Mouse (Mus musculus): ENCODE data around the gene Otx2. TPM values are rescaled to one million over a fixed set of nuclear protein-coding genes. Genes with fewer than 3 reads are reported as not detected.

The Otx2 gene
- polyA plus RNA-seq, 1 experiment: not detected

DNA sequence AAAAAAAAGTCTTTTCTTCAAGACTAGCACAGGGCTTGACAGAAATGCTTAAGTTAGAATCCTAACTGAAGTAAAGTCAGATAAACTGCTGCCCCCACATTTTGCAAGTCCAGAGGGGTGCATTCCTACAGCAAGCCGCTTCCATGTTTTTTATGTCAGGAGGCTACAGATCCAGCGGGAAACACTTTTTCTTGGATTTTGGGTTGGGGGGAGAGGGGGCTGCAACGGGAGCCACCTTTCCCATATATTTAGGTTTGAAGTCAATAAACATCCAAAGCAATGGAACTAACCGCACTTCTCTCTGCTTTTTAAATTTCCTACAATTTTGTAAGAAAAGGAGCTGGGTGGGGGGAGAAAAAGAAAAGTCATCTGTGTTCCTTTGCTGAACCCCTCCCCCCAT lies 10.1 kb downstream of the Otx2 start:
- Histone ChIP-seq H3K4me3 (replicated peaks; ENCODE audit: extremely low read depth, low read depth, low read length) (no peak overlapping the region), H3K4me1 (ENCODE audit: control insufficient read depth, insufficient read depth, low read length) (no peaks in the 10 kb centered on the region; the same call in 1 of the 2 replicates)
- TF ChIP-seq CTCF (IDR thresholded peaks at IDR 0.05; ENCODE audit: insufficient read depth, low read length) (no peak), POLR2A (IDR thresholded peaks at IDR 0.05; ENCODE audit: borderline replicate concordance, extremely low read depth, low read depth, low read length) (no peak)
- WGBS: 8% methylated on average over 4 of the region's 4 CpGs
- no peak for DNase-seq

DNA sequence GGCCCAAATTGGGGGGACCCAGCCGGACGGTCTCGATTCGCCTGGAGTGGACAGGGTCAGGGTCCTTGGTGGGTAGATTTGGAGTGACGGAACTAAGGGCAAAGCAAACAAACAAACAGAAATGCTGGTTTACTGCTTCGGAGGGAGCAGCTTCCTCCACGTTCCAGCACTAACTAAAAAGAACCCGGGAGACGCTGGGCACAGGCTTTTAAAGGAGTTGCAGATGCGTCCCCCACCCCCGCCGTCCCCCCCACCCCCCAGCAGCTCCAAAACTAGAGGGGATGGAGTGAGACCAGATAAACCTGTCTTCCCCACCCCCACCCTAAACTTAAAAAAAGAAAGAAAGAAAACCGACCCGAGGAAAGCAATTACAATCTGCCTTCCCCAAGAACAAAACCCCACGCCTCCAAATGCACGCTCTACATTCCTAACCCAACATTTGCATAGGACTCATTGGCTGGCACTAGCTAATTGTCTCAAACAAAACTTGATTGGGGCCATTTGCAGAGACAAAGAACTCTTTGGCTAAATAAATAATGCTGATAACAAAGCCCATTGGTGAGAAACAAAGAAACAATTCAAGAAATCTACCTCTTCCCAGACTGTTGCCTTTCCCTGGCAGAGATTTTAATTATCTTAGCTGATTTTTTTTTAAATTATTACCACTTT lies 10.9 kb downstream of the Otx2 start:
- Histone ChIP-seq H3K4me3 (replicated peaks; ENCODE audit: extremely low read depth, low read depth, low read length) (no peak overlapping the region), H3K4me1 (ENCODE audit: control insufficient read depth, insufficient read depth, low read length) (no peaks in the 10 kb centered on the region; the same call in 1 of the 2 replicates)
- DNase-seq: no peak
- TF ChIP-seq POLR2A (IDR thresholded peaks at IDR 0.05; ENCODE audit: borderline replicate concordance, extremely low read depth, low read depth, low read length) (no peak), CTCF (IDR thresholded peaks at IDR 0.05; ENCODE audit: insufficient read depth, low read length) (no peak)
- WGBS: 6% methylated on average over 16 of the region's 16 CpGs

DNA sequence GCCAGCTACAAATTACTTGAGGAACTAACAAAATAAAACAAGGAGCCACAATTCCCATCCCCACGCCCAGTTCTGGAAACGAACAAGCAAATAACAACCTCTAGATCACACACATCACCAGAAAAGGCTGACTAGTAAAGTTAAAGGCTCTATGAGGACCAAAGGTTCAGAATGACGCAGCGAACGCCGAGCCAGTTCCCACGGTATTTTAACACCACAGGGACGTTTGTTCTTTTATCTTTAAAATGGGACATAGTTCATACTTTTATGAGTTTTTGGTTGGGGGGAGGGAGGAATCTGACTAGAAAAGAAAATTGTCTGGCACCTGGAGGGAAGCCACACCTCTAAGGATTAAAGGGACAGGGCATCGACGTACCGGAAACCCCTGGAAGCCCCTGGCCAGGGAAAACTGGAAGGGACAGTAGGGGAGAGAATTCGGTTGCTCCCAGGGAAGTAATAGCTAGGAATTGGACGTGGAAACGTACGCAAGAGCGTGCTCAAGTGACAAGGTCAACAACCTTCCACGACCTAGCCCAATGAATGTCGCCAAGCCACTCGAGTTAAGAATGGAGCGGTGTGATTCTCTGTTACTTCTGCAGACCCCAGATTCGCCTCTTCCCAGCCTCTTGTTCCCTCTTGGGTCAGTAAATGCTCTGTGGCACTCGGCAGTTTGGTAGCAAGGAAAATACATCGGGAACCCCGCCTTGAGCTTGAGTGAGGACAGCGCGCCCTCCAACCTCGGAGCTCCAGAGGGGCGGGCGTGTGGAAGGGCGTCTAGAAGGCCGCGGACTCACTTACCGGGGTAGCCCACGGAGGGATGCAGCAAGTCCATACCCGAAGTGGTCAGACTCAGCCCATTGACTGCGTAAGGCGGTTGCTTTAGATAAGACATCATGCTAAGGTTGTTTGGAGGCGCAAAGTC lies 11.7 kb downstream of the Otx2 start:
- H3K4me3 ChIP-seq (replicated peaks; ENCODE audit: extremely low read depth, low read depth, low read length): no peak overlapping the region
- 7% methylated on average over 38 of the region's 38 CpGs for WGBS
- no peak for DNase-seq
- no peaks in the 10 kb centered on the region; the same call in 1 of the 2 replicates for H3K4me1 ChIP-seq (ENCODE audit: control insufficient read depth, insufficient read depth, low read length)
- TF ChIP-seq CTCF (IDR thresholded peaks at IDR 0.05; ENCODE audit: insufficient read depth, low read length) (no peak), POLR2A (IDR thresholded peaks at IDR 0.05; ENCODE audit: borderline replicate concordance, extremely low read depth, low read depth, low read length) (no peak)

DNA sequence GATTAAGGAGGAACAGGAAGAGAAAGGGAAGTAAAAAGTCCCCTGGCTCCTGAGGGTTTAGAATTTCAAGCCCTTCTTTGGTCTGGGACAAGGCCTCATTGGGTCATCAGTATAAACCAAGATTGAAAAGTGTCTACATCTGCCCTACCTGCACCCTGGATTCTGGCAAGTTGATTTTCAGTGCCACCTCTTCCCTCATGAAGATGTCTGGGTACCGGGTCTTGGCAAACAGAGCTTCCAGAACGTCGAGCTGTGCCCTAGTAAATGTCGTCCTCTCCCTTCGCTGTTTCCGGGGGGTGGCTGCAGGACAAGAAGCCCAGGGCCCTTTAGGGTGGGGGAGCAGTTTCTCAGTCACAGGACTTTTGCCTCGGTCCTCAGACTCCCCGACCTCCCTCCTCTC lies 12.5 kb downstream of the Otx2 start:
- TF ChIP-seq POLR2A (IDR thresholded peaks at IDR 0.05; ENCODE audit: borderline replicate concordance, extremely low read depth, low read depth, low read length): no peak
- TF ChIP-seq CTCF (IDR thresholded peaks at IDR 0.05; ENCODE audit: insufficient read depth, low read length): no peak
- Histone ChIP-seq H3K4me1 (ENCODE audit: control insufficient read depth, insufficient read depth, low read length) (no peaks in the 10 kb centered on the region; the same call in 1 of the 2 replicates), H3K4me3 (replicated peaks; ENCODE audit: extremely low read depth, low read depth, low read length) (no peak overlapping the region)
- DNase-seq: no peak
- WGBS: 33% methylated on average over 8 of the region's 8 CpGs

DNA sequence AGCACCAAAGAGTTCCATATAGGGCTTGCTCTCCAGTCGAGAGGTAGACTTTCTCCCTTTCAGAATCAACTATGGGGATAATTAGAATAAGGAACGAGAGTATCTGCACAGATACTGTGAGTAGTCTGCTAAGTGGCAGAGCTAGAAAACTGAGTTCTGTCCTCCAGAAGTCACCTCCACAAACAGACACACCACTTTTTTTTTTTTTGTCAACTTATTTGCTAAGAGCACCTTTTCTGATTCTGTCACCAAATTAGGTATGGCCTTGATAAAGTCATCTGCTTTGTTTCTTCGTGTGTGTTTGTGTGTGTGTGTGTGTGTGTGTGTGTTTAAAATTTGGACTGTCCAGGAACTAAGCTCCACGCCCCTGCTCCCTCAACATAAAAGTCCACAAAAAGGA lies 13.0 kb downstream of the Otx2 start:
- DNase-seq: no peak
- 59% methylated on average over 4 of the region's 4 CpGs for WGBS
- Histone ChIP-seq H3K4me1 (ENCODE audit: control insufficient read depth, insufficient read depth, low read length) (no peaks in the 10 kb centered on the region; the same call in 1 of the 2 replicates), H3K4me3 (replicated peaks; ENCODE audit: extremely low read depth, low read depth, low read length) (no peak overlapping the region)
- TF ChIP-seq POLR2A (IDR thresholded peaks at IDR 0.05; ENCODE audit: borderline replicate concordance, extremely low read depth, low read depth, low read length) (no peak), CTCF (IDR thresholded peaks at IDR 0.05; ENCODE audit: insufficient read depth, low read length) (no peak)

DNA sequence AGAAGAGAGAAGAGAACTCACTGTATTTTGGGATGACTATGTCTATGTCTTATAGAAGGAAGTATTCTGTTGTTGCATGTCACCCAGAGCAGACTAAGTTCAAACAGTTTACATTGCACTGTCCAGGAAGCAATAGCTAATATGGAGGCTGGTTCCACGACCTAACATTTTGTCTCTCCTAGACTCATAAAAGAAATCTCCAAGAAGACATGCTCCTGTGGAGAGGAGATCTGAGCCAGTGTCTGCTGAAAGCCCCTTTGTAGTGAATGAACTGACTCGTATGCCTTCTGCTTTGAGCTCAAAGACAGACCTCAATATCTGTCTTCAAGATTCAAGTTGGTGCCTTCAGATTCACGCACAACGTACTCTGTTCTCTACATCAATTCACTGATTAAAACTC lies 14.0 kb downstream of the Otx2 start:
- 66% methylated on average over 4 of the region's 4 CpGs for WGBS
- H3K4me1 ChIP-seq (ENCODE audit: control insufficient read depth, insufficient read depth, low read length): no peaks in the 10 kb centered on the region
- DNase-seq: no peak
- H3K4me3 ChIP-seq (replicated peaks; ENCODE audit: extremely low read depth, low read depth, low read length): no peak overlapping the region
- TF ChIP-seq POLR2A (IDR thresholded peaks at IDR 0.05; ENCODE audit: borderline replicate concordance, extremely low read depth, low read depth, low read length): no peak

DNA sequence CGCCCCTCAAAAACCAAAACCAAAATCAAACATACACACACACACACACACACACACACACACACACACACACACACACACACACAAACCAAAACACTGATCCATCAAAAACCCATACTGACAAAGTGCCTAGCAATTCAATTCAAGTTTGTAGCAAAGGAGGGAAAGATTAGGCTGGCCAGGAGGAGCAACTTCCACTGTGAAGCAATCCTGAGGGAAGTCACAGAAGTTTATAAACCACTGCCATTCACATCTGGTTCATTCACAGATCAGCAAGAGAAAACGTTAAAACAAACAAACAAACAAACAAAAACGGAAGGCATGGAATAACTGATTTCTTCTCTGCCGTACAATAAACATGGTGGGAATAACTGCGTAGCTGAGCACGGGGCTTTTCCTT lies 16.4 kb downstream of the Otx2 start:
- TF ChIP-seq POLR2A (IDR thresholded peaks at IDR 0.05; ENCODE audit: borderline replicate concordance, extremely low read depth, low read depth, low read length) (no peak), CTCF (IDR thresholded peaks at IDR 0.05; ENCODE audit: insufficient read depth, low read length) (no peak)
- DNase-seq: no peak
- no peak overlapping the region for H3K4me3 ChIP-seq (replicated peaks; ENCODE audit: extremely low read depth, low read depth, low read length)
- no peaks in the 10 kb centered on the region for H3K4me1 ChIP-seq (ENCODE audit: control insufficient read depth, insufficient read depth, low read length)
- WGBS: 63% methylated on average over 6 of the region's 6 CpGs

DNA sequence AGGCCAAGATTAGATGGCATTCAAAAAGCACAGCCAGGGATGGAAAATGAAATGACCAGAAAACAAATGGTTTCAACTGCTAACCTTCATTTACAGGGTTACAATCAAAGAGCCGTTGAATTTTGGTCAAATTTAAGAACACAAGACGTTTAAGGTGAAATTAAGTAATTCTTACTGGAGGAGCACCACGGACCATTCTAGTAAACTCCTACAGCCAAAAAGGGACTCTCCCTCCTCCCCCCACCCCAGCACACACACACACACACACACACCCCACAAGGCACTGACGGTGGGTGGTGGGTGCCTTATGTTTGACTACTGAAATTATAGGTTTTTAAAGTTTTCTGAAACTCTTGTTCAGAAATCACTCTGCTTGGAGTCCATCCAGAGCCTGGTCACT lies 16.9 kb downstream of the Otx2 start:
- WGBS: 60% methylated on average over 4 of the region's 4 CpGs
- no peak for TF ChIP-seq POLR2A (IDR thresholded peaks at IDR 0.05; ENCODE audit: borderline replicate concordance, extremely low read depth, low read depth, low read length)
- TF ChIP-seq CTCF (IDR thresholded peaks at IDR 0.05; ENCODE audit: insufficient read depth, low read length): no peak
- H3K4me3 ChIP-seq (replicated peaks; ENCODE audit: extremely low read depth, low read depth, low read length): no peak overlapping the region
- DNase-seq: no peak
- H3K4me1 ChIP-seq (ENCODE audit: control insufficient read depth, insufficient read depth, low read length): no peaks in the 10 kb centered on the region

DNA sequence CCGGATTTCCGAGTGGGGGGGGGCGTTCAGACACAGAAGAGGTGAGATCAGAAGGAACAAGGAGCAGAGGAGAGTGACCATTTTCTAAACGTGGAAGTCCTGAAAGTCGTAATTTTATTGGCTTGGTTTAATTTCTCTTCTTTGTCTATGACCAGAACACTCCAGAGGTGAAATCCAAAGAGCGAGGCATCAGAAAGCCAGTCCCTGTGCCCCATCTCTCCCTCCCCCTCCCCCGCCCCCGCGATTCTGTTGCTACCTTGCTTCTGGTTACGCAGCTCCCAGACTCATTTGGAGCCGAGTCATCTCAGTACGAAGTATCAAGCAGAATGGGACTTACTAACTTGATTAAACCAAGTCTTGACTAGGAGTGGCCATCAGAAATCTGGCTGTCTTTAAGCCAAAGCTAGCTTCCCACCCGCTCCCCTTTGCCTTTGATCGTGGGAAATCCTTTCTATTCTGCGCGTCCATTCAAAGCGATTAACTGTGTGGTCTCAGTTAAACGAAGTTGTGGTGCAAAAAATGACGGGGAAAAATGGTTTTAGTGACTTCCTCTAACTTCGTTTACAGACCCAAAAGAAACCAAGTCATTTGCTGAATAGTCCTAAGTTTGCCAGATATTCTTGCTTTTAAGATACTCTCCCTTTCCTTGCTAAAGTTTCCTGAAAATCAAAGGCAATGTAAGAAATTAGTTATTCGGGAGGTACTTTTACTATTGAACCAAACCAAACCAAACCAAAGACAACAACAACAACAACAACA lies 17.6 kb downstream of the Otx2 start:
- Histone ChIP-seq H3K4me3 (replicated peaks; ENCODE audit: extremely low read depth, low read depth, low read length) (no peak overlapping the region), H3K4me1 (ENCODE audit: control insufficient read depth, insufficient read depth, low read length) (no peaks in the 10 kb centered on the region)
- TF ChIP-seq POLR2A (IDR thresholded peaks at IDR 0.05; ENCODE audit: borderline replicate concordance, extremely low read depth, low read depth, low read length) (no peak), CTCF (IDR thresholded peaks at IDR 0.05; ENCODE audit: insufficient read depth, low read length) (no peak)
- no peak for DNase-seq
- 9% methylated on average over 21 of the region's 21 CpGs for WGBS
